Mouse (Mus musculus) liver, embryonic 15.5 days (tissue): ENCODE measurements around the gene Bphl. TPM values are rescaled to one million over a fixed set of nuclear protein-coding genes. Genes with fewer than 3 reads are reported as not detected.

Experiments
- polyA plus RNA-seq: library from polyadenylated mRNA; unstranded; fragments of >200 nt; fragmentation: Nextera tagmentation; extraction: Ambion mirVana; gene quantifications from 2 replicates; pipeline ENCODE4 v1.2.1, GENCODE M21; 2015

The Bphl gene
- polyA plus RNA-seq, 1 experiment from 2014 or later, result 49.2 TPM

Other genes with a start within 250 kb of the Bphl start
- gene Serpinb6e, start 194.2 kb upstream of the Bphl start, polyA plus RNA-seq, result not detected in 2 replicates
- gene Serpinb6c, start 131.9 kb upstream of the Bphl start, polyA plus RNA-seq, result not detected in 2 replicates
- 26.0 and 27.0 TPM in 2 replicates for gene Nqo2, start 72.9 kb upstream of the Bphl start, polyA plus RNA-seq
- 11.6 and 12.5 TPM in 2 replicates for gene Ripk1, start 35.2 kb upstream of the Bphl start, polyA plus RNA-seq
- 15.8 and 16.1 TPM in 2 replicates for gene Serpinb6a, start 34.8 kb upstream of the Bphl start, polyA plus RNA-seq
- 62.6 and 74.2 TPM in 2 replicates for gene Tubb2a, start 40.4 kb downstream of the Bphl start, polyA plus RNA-seq
- 1.1 and 1.4 TPM in 2 replicates for gene Tubb2b, start 92.9 kb downstream of the Bphl start, polyA plus RNA-seq
- gene Psmg4, start 125.4 kb downstream of the Bphl start, polyA plus RNA-seq, result 26.0 and 30.0 TPM in 2 replicates